Mouse (Mus musculus): Measurements from ENCODE around the gene Ucn2.

GRCm38 (mm10) chr9:108999167-108999526, 13.3 kb downstream of the Ucn2 start:
- no peak for TF ChIP-seq CTCF (IDR thresholded peaks at IDR 0.05; ENCODE audit: low read depth, low read length)
- no peak for TF ChIP-seq POLR2AphosphoS5 (IDR thresholded peaks at IDR 0.05; ENCODE audit: insufficient replicate concordance, low read depth, low read length)
- TF ChIP-seq GATA1 (IDR thresholded peaks at IDR 0.05; ENCODE audit: borderline replicate concordance, low read length) = no peak
- TF ChIP-seq GATA2 (IDR thresholded peaks at IDR 0.05; ENCODE audit: borderline replicate concordance, low read depth, low read length) = no peak
- TF ChIP-seq TAL1 (conservative IDR thresholded peaks at IDR 0.05; ENCODE audit: low read depth, low read length) = no peak
